Comparison of ENCODE assay signal across 15 mouse cellular contexts in the genomic region with DNA sequence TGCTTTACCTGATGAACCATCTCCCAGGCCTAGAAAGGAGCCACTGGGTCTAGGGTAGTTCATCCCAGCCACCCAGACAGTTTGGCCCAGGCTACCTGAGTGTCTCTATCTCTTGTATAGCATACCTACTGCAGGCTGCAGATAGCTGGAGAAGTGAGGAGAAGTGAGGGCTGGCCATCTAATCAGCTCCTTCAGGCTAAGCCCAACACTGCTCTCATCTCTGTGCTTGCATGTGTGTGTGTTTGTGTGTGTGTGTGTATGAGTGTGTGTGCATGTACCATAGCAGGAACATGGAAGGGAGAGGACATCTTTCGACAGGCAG. TPM values are rescaled to one million over a fixed set of nuclear protein-coding genes. Genes with fewer than 3 reads are reported as not detected.
A peak's percentile ranks its signal among the peaks of the same experiment; 100 is the strongest.
DNase-seq lines count a peak whose midpoint lies in the region; ATAC-seq and TF ChIP-seq lines count a peak whose summit lies in the region.
"Had no signal": no experiment of that assay in that cellular context is flagged by ENCODE, and none has a peak within 500 bp of the region (broad histone marks: within the 10 kb centered on the region; RNA-seq: fewer than 3 reads in every experiment).

No protein-coding gene starts in this region.

- H3K27me3 ChIP-seq in heart, embryonic 11.5 days (ENCODE audit: control insufficient read depth, insufficient read depth, low read length) = no peaks in the 10 kb centered on the region
- H3K27me3 ChIP-seq in liver, postnatal 0 days (ENCODE audit: insufficient read depth, low read length) = no peaks in the 10 kb centered on the region
- H3K27me3 ChIP-seq: Patski had no signal

- TF ChIP-seq CTCF in liver, postnatal 0 days (IDR thresholded peaks at IDR 0.05; ENCODE audit: low read depth) = no peak

- no peak overlapping the region for H3K27ac ChIP-seq in heart, embryonic 11.5 days (ENCODE audit: low read depth, low read length)
- peak overlapping the region; percentile 70 for H3K27ac ChIP-seq in liver, postnatal 0 days (ENCODE audit: low read depth)
- H3K27ac ChIP-seq: forebrain, embryonic 10.5 days; midbrain, embryonic 12.5 days had no signal

- no peak for DNase-seq in heart, postnatal 25 days (ENCODE audit: low spot score)
- peak; percentile 36 for DNase-seq in spleen, adult 12 weeks (ENCODE audit: low spot score)
- DNase-seq in spleen, adult 18-20 months = no peak
- DNase-seq in liver, postnatal 0 days = peak; percentile 36
- DNase-seq in B cell, adult 2 months = no peak
- DNase-seq in cerebellum, adult 9-10 months = no peak
- DNase-seq in natural killer cell, adult 2 months (ENCODE audit: low spot score in 2 of 2) = no peak
- DNase-seq: adrenal gland, postnatal 14 days; cerebellum, postnatal 25 days; gastrocnemius, postnatal 14 days; thymus, postnatal 25 days had no signal

- 84% methylated on average over 1 of the region's 1 CpGs for WGBS in heart, embryonic 11.5 days (ENCODE audit: insufficient replicate concordance)
- WGBS in liver, postnatal 0 days (ENCODE audit: insufficient replicate concordance) = 50% methylated on average over 1 of the region's 1 CpGs

- H3K9ac ChIP-seq in heart, embryonic 11.5 days (ENCODE audit: low read depth, low read length) = no peak overlapping the region
- peak overlapping the region; percentile 31; the same call in 1 of the 2 replicates for H3K9ac ChIP-seq in liver, postnatal 0 days (replicated peaks)
- H3K9ac ChIP-seq: midbrain, embryonic 12.5 days had no signal

- no peaks in the 10 kb centered on the region for H3K36me3 ChIP-seq in heart, embryonic 11.5 days (ENCODE audit: control insufficient read depth, insufficient read depth, low read length)
- H3K36me3 ChIP-seq in liver, postnatal 0 days (replicated peaks; ENCODE audit: insufficient read depth, low read length) = no peaks in the 10 kb centered on the region
- H3K36me3 ChIP-seq: forebrain, embryonic 10.5 days; midbrain, embryonic 12.5 days had no signal

- H3K4me2 ChIP-seq in heart, embryonic 11.5 days = peak overlapping the region; percentile 59
- peak overlapping the region; percentile 62 for H3K4me2 ChIP-seq in liver, postnatal 0 days (ENCODE audit: low read depth, low read length)

- intact Hi-C loops in heart, postnatal 25 days (cut with DNase I) = no loop called here

- ATAC-seq in heart, embryonic 11.5 days (replicated peaks; ENCODE audit: insufficient number of reproducible peaks, low FRiP score, low TSS enrichment) = peak; percentile 78
- peak; percentile 94 for ATAC-seq in liver, postnatal 0 days
- ATAC-seq: Patski had no signal

- TF ChIP-seq EP300 in liver, postnatal 0 days (IDR thresholded peaks at IDR 0.05; ENCODE audit: low read depth) = peak; percentile 98

- H3K4me1 ChIP-seq in heart, embryonic 11.5 days (ENCODE audit: control insufficient read depth, insufficient read depth, low read length) = peaks cover 17% of the 10 kb centered on the region
- H3K4me1 ChIP-seq in liver, postnatal 0 days (ENCODE audit: insufficient read depth) = peaks cover 36% of the 10 kb centered on the region
- H3K4me1 ChIP-seq: forebrain, embryonic 10.5 days; midbrain, embryonic 12.5 days had no signal

- no peak overlapping the region for H3K4me3 ChIP-seq in heart, embryonic 11.5 days (ENCODE audit: low read depth, low read length)
- H3K4me3 ChIP-seq in liver, postnatal 0 days (ENCODE audit: low read depth, low read length) = 0 out of 2 replicates have a peak overlapping the region, but pooled peaks have one; percentile 30

- no peaks in the 10 kb centered on the region for H3K9me3 ChIP-seq in heart, embryonic 11.5 days (replicated peaks; ENCODE audit: control insufficient read depth, low read length)
- no peaks in the 10 kb centered on the region for H3K9me3 ChIP-seq in liver, postnatal 0 days (ENCODE audit: low read length)
- H3K9me3 ChIP-seq: forebrain, embryonic 10.5 days; midbrain, embryonic 12.5 days had no signal

RNA-seq across cellular contexts. Expression of a gene that starts 13.6 kb away (rescaled TPM):
- polyA plus RNA-seq in heart, embryonic 11.5 days (2014; fragmentation: Nextera tagmentation; extraction: Ambion mirVana) = 3.8 and 4.4 TPM in 2 replicates
- total RNA-seq in heart, postnatal 25 days (2021) = 1 to 10 TPM; 3.6 to 4.0 TPM
- polyA plus RNA-seq in liver, postnatal 0 days (2015; fragmentation: Nextera tagmentation; extraction: Ambion mirVana) = 3.5 and 5.0 TPM in 2 replicates

RNA-seq across cellular contexts. Expression of a gene that starts 57.7 kb away (rescaled TPM):
- polyA plus RNA-seq in heart, embryonic 11.5 days (2014; fragmentation: Nextera tagmentation; extraction: Ambion mirVana) = 46.2 and 49.0 TPM in 2 replicates
- 100 to 1,000 TPM in 1 of 2 experiments, 10 to 100 TPM in 1; 87.8 to 113 TPM for total RNA-seq in heart, postnatal 25 days (2021)
- 25.9 and 28.8 TPM in 2 replicates for polyA plus RNA-seq in liver, postnatal 0 days (2015; fragmentation: Nextera tagmentation; extraction: Ambion mirVana)

RNA-seq across cellular contexts. Expression of a gene that starts 57.8 kb away (rescaled TPM):
- polyA plus RNA-seq in heart, embryonic 11.5 days (2014; fragmentation: Nextera tagmentation; extraction: Ambion mirVana) = 158 TPM in 2 replicates
- 10 to 100 TPM; 54.6 to 58.4 TPM for total RNA-seq in heart, postnatal 25 days (2021)
- 33.5 and 37.1 TPM in 2 replicates for polyA plus RNA-seq in liver, postnatal 0 days (2015; fragmentation: Nextera tagmentation; extraction: Ambion mirVana)

Comparison
In these comparisons a context has a peak if more than half of its experiments do, and no peak if none do; other contexts are left out.
1. DNase-seq: peak in spleen, adult 12 weeks (single experiment) and liver, postnatal 0 days (single experiment); none in heart, postnatal 25 days (single experiment), spleen, adult 18-20 months (0 of 2), B cell, adult 2 months (0 of 2), cerebellum, adult 9-10 months (single experiment) and natural killer cell, adult 2 months (0 of 2).